Mouse (Mus musculus): ENCODE measurements around the gene Ubap1.

Ubap1 gene

GRCm38 (mm10) chr4:41399904-41400303, 51.1 kb downstream of the Ubap1 start:
- in situ Hi-C loops (cut with MboI; ENCODE audit: low pct_unique_long_range_greater_than_20kb in 1 of 2, low sequenced_read_pairs in 2 of 2, unreplicated experiment in 1 of 2), result no loop called here

- in situ Hi-C loops (cut with MboI; ENCODE audit: low pct_unique_long_range_greater_than_20kb in 1 of 2, low sequenced_read_pairs in 2 of 2, unreplicated experiment in 1 of 2), result no loop called here
These were observed 52.4 kb downstream of the Ubap1 start for GRCm38 (mm10) chr4:41401167-41401566.

- in situ Hi-C loops (cut with MboI; ENCODE audit: low pct_unique_long_range_greater_than_20kb in 1 of 2, low sequenced_read_pairs in 2 of 2, unreplicated experiment in 1 of 2), result no loop called here
These were observed 52.8 kb downstream of the Ubap1 start for GRCm38 (mm10) chr4:41401573-41401972.

GRCm38 (mm10) chr4:41406597-41406996, 57.8 kb downstream of the Ubap1 start:
- in situ Hi-C loops (cut with MboI; ENCODE audit: low pct_unique_long_range_greater_than_20kb in 1 of 2, low sequenced_read_pairs in 2 of 2, unreplicated experiment in 1 of 2), result no loop called here

- in situ Hi-C loops (cut with MboI; ENCODE audit: low pct_unique_long_range_greater_than_20kb in 1 of 2, low sequenced_read_pairs in 2 of 2, unreplicated experiment in 1 of 2), result no loop called here
These were observed 58.6 kb downstream of the Ubap1 start for GRCm38 (mm10) chr4:41407353-41407752.

GRCm38 (mm10) chr4:41409341-41409740, 60.5 kb downstream of the Ubap1 start:
- in situ Hi-C loops (cut with MboI; ENCODE audit: low pct_unique_long_range_greater_than_20kb in 1 of 2, low sequenced_read_pairs in 2 of 2, unreplicated experiment in 1 of 2), result no loop called here

GRCm38 (mm10) chr4:41416966-41417365, 68.2 kb downstream of the Ubap1 start:
- in situ Hi-C loops (cut with MboI; ENCODE audit: low pct_unique_long_range_greater_than_20kb in 1 of 2, low sequenced_read_pairs in 2 of 2, unreplicated experiment in 1 of 2), result no loop called here

GRCm38 (mm10) chr4:41438931-41439330, 90.1 kb downstream of the Ubap1 start:
- in situ Hi-C loops (cut with MboI; ENCODE audit: low pct_unique_long_range_greater_than_20kb in 1 of 2, low sequenced_read_pairs in 2 of 2, unreplicated experiment in 1 of 2), result no loop called here
